Mouse (Mus musculus): ENCODE results near the gene Limd2. TPM values are rescaled to one million over a fixed set of nuclear protein-coding genes. Genes with fewer than 3 reads are reported as not detected.

Gene Limd2
- polyA plus RNA-seq, 1 experiment, result 121 TPM

- Histone ChIP-seq H3K4me1 (peaks cover 68% of the 10 kb centered on the region), H3K4me3 (replicated peaks) (peak overlapping the region; percentile 95), H3K36me3 (replicated peaks; ENCODE audit: low read length) (peaks cover 61% of the 10 kb centered on the region), H3K9me3 (no peaks in the 10 kb centered on the region), H3K27me3 (replicated peaks) (peaks cover 32% of the 10 kb centered on the region)
- TF ChIP-seq FLI1 (IDR thresholded peaks at IDR 0.05; ENCODE audit: low read length) (no peak), GATA1 (IDR thresholded peaks at IDR 0.05; ENCODE audit: borderline replicate concordance, low read length) (no peak)
Observed at GRCm38 (mm10) chr11:106159216-106159920, 1.3 kb downstream of the Limd2 start.

GRCm38 (mm10) chr11:106158930-106159215, 1.8 kb downstream of the Limd2 start:
- Histone ChIP-seq H3K36me3 (replicated peaks; ENCODE audit: low read length) (peaks cover 61% of the 10 kb centered on the region), H3K27me3 (replicated peaks) (peaks cover 32% of the 10 kb centered on the region), H3K4me1 (peaks cover 68% of the 10 kb centered on the region), H3K9me3 (no peaks in the 10 kb centered on the region), H3K4me3 (replicated peaks) (peak overlapping the region; percentile 95)
- no peak for TF ChIP-seq FLI1 (IDR thresholded peaks at IDR 0.05; ENCODE audit: low read length)
- TF ChIP-seq GATA1 (IDR thresholded peaks at IDR 0.05; ENCODE audit: borderline replicate concordance, low read length), result no peak

- peaks cover 32% of the 10 kb centered on the region for H3K27me3 ChIP-seq (replicated peaks)
- TF ChIP-seq FLI1 (IDR thresholded peaks at IDR 0.05; ENCODE audit: low read length) (no peak), GATA1 (IDR thresholded peaks at IDR 0.05; ENCODE audit: borderline replicate concordance, low read length) (no peak)
- no peaks in the 10 kb centered on the region for H3K9me3 ChIP-seq
- peaks cover 68% of the 10 kb centered on the region for H3K4me1 ChIP-seq
- peak overlapping the region; percentile 95 for H3K4me3 ChIP-seq (replicated peaks)
- peaks cover 61% of the 10 kb centered on the region for H3K36me3 ChIP-seq (replicated peaks; ENCODE audit: low read length)
Observed at GRCm38 (mm10) chr11:106158081-106158929, 2.4 kb downstream of the Limd2 start.

- H3K27me3 ChIP-seq (replicated peaks), result peaks cover 30% of the 10 kb centered on the region
- TF ChIP-seq FLI1 (IDR thresholded peaks at IDR 0.05; ENCODE audit: low read length), result no peak
- TF ChIP-seq GATA1 (IDR thresholded peaks at IDR 0.05; ENCODE audit: borderline replicate concordance, low read length), result no peak
- no peak overlapping the region for H3K4me3 ChIP-seq (replicated peaks)
- H3K4me1 ChIP-seq, result peaks cover 71% of the 10 kb centered on the region
- peaks cover 63% of the 10 kb centered on the region for H3K36me3 ChIP-seq (replicated peaks; ENCODE audit: low read length)
- no peaks in the 10 kb centered on the region for H3K9me3 ChIP-seq
Observed at GRCm38 (mm10) chr11:106157154-106157553, 3.5 kb downstream of the Limd2 start.

- peaks cover 28% of the 10 kb centered on the region for H3K27me3 ChIP-seq (replicated peaks)
- peaks cover 70% of the 10 kb centered on the region for H3K36me3 ChIP-seq (replicated peaks; ENCODE audit: low read length)
- H3K4me3 ChIP-seq (replicated peaks), result no peak overlapping the region
- TF ChIP-seq FLI1 (IDR thresholded peaks at IDR 0.05; ENCODE audit: low read length), result no peak
- TF ChIP-seq GATA1 (IDR thresholded peaks at IDR 0.05; ENCODE audit: borderline replicate concordance, low read length), result no peak
- peaks cover 69% of the 10 kb centered on the region for H3K4me1 ChIP-seq
- H3K9me3 ChIP-seq, result no peaks in the 10 kb centered on the region
Observed at GRCm38 (mm10) chr11:106156257-106156656, 4.4 kb downstream of the Limd2 start.

- Histone ChIP-seq H3K36me3 (replicated peaks; ENCODE audit: low read length) (peaks cover 75% of the 10 kb centered on the region), H3K4me1 (peaks cover 64% of the 10 kb centered on the region)
Observed at GRCm38 (mm10) chr11:106155761-106156160, 4.9 kb downstream of the Limd2 start.

GRCm38 (mm10) chr11:106154770-106155169, 5.9 kb downstream of the Limd2 start:
- Histone ChIP-seq H3K4me1 (peaks cover 58% of the 10 kb centered on the region), H3K27me3 (replicated peaks) (peaks cover 16% of the 10 kb centered on the region), H3K36me3 (replicated peaks; ENCODE audit: low read length) (peaks cover 85% of the 10 kb centered on the region), H3K9me3 (no peaks in the 10 kb centered on the region), H3K4me3 (replicated peaks) (no peak overlapping the region)
- TF ChIP-seq FLI1 (IDR thresholded peaks at IDR 0.05; ENCODE audit: low read length) (no peak), GATA1 (IDR thresholded peaks at IDR 0.05; ENCODE audit: borderline replicate concordance, low read length) (no peak)

More at GRCm38 (mm10) chr11:106155761-106156160, 4.9 kb downstream of the Limd2 start:
- Histone ChIP-seq H3K4me3 (replicated peaks) (no peak overlapping the region), H3K9me3 (no peaks in the 10 kb centered on the region), H3K27me3 (replicated peaks) (peaks cover 23% of the 10 kb centered on the region)
- TF ChIP-seq GATA1 (IDR thresholded peaks at IDR 0.05; ENCODE audit: borderline replicate concordance, low read length) (no peak), FLI1 (IDR thresholded peaks at IDR 0.05; ENCODE audit: low read length) (no peak)

GRCm38 (mm10) chr11:106154091-106154490, 6.6 kb downstream of the Limd2 start:
- Histone ChIP-seq H3K4me3 (replicated peaks) (no peak overlapping the region), H3K36me3 (replicated peaks; ENCODE audit: low read length) (peaks cover 92% of the 10 kb centered on the region), H3K9me3 (no peaks in the 10 kb centered on the region), H3K4me1 (peaks cover 51% of the 10 kb centered on the region), H3K27me3 (replicated peaks) (peaks cover 15% of the 10 kb centered on the region)
- TF ChIP-seq FLI1 (IDR thresholded peaks at IDR 0.05; ENCODE audit: low read length) (no peak), GATA1 (IDR thresholded peaks at IDR 0.05; ENCODE audit: borderline replicate concordance, low read length) (no peak)

- Histone ChIP-seq H3K4me3 (replicated peaks) (no peak overlapping the region), H3K4me1 (peaks cover 32% of the 10 kb centered on the region), H3K27me3 (replicated peaks) (no peaks in the 10 kb centered on the region), H3K36me3 (replicated peaks; ENCODE audit: low read length) (peaks cover 99% of the 10 kb centered on the region), H3K9me3 (no peaks in the 10 kb centered on the region)
- TF ChIP-seq FLI1 (IDR thresholded peaks at IDR 0.05; ENCODE audit: low read length), result no peak
- TF ChIP-seq GATA1 (IDR thresholded peaks at IDR 0.05; ENCODE audit: borderline replicate concordance, low read length), result no peak
Observed at GRCm38 (mm10) chr11:106152132-106152531, 8.5 kb downstream of the Limd2 start.

GRCm38 (mm10) chr11:106151219-106151618, 9.4 kb downstream of the Limd2 start:
- Histone ChIP-seq H3K4me3 (replicated peaks) (no peak overlapping the region), H3K27me3 (replicated peaks) (no peaks in the 10 kb centered on the region), H3K9me3 (no peaks in the 10 kb centered on the region), H3K36me3 (replicated peaks; ENCODE audit: low read length) (peaks cover 93% of the 10 kb centered on the region), H3K4me1 (peaks cover 25% of the 10 kb centered on the region)
- TF ChIP-seq GATA1 (IDR thresholded peaks at IDR 0.05; ENCODE audit: borderline replicate concordance, low read length) (no peak), FLI1 (IDR thresholded peaks at IDR 0.05; ENCODE audit: low read length) (no peak)

Measured in megakaryocyte, embryonic 14.5 days (primary cell).